Mouse (Mus musculus) ovary, adult 10 weeks (tissue): ENCODE data around the gene Trip12. TPM values are rescaled to one million over a fixed set of nuclear protein-coding genes. Genes with fewer than 3 reads are reported as not detected.

Experiments used
- polyA plus RNA-seq: library from polyadenylated mRNA; stranded (reverse); fragments of 350-450 nt; fragmentation: Illumina TruSeq; extraction: RNeasy Lipid Tissue Mini Kit (QIAGEN cat#74804); gene quantifications from one replicate; pipeline ENCODE4 v1.2.3, GENCODE M21; 2014

The Trip12 gene
- 342 TPM for polyA plus RNA-seq

GRCm38 (mm10) chr1:84840018-84840664 is at the start of gene Trip12:
Gene Trip12 (minus strand): TSS chr1:84840516.

GRCm38 (mm10) chr1:84839309-84840017 is 853 bp downstream of the Trip12 start, which contains the start of gene Fbxo36:
Gene Fbxo36 (plus strand): TSS chr1:84839841.

GRCm38 (mm10) chr1:84695517-84696411 is 144.6 kb downstream of the Trip12 start, which contains the start of gene Dner:
Gene Dner (minus strand): TSS chr1:84696221.

Other genes starting within 250 kb of the Trip12 start
- gene Dner, start 144.3 kb downstream of the Trip12 start, polyA plus RNA-seq, result 1.1 TPM
- gene Fbxo36, start 675 bp downstream of the Trip12 start, polyA plus RNA-seq, result 7.7 TPM
- gene Slc16a14, start 94.6 kb upstream of the Trip12 start, polyA plus RNA-seq, result not detected